ENCODE assay signal across 17 mouse cellular contexts in genomic region chr10:80105926-80106325, GRCm38 (mm10). TPM values are rescaled to one million over a fixed set of nuclear protein-coding genes. Genes with fewer than 3 reads are reported as not detected.
DNase-seq lines count a peak whose midpoint lies in the region; ATAC-seq and TF ChIP-seq lines count a peak whose summit lies in the region.
"Had no signal": no experiment of that assay in that cellular context is flagged by ENCODE, and none has a peak within 500 bp of the region (broad histone marks: within the 10 kb centered on the region; RNA-seq: fewer than 3 reads in every experiment).

No protein-coding gene starts in this region.

- no peaks in the 10 kb centered on the region for H3K36me3 ChIP-seq in heart, embryonic 10.5 days
- peaks cover 1% of the 10 kb centered on the region for H3K36me3 ChIP-seq in megakaryocyte, embryonic 14.5 days (replicated peaks; ENCODE audit: low read length)
- no peaks in the 10 kb centered on the region for H3K36me3 ChIP-seq in embryonic facial prominence, embryonic 15.5 days
- no peaks in the 10 kb centered on the region for H3K36me3 ChIP-seq in small intestine, adult 2 months (ENCODE audit: control insufficient read depth, insufficient read depth, low read length)
- H3K36me3 ChIP-seq: heart, embryonic 12.5 days; hindbrain, embryonic 13.5 days had no signal

- H3K27ac ChIP-seq in heart, embryonic 10.5 days = 0 out of 2 replicates have a peak overlapping the region, but pooled peaks have one; percentile 25
- peak overlapping the region; percentile 74 for H3K27ac ChIP-seq in embryonic facial prominence, embryonic 15.5 days (replicated peaks)
- peak overlapping the region; percentile 92 for H3K27ac ChIP-seq in small intestine, adult 2 months (ENCODE audit: insufficient read depth, low read depth, low read length)
- H3K27ac ChIP-seq: forebrain, embryonic 13.5 days; gastrocnemius, adult 2 months; hindbrain, embryonic 13.5 days had no signal

- no peaks in the 10 kb centered on the region for H3K27me3 ChIP-seq in heart, embryonic 10.5 days (ENCODE audit: insufficient read depth, poor library complexity, severe bottlenecking)
- H3K27me3 ChIP-seq in megakaryocyte, embryonic 14.5 days (replicated peaks) = no peaks in the 10 kb centered on the region
- H3K27me3 ChIP-seq in embryonic facial prominence, embryonic 15.5 days = no peaks in the 10 kb centered on the region
- H3K27me3 ChIP-seq in small intestine, adult 2 months (ENCODE audit: control insufficient read depth, insufficient read depth, low read length) = no peaks in the 10 kb centered on the region
- H3K27me3 ChIP-seq: heart, embryonic 12.5 days; hindbrain, embryonic 13.5 days had no signal

- no peak for ATAC-seq in megakaryocyte, adult 5-6 weeks (ENCODE audit: poor library complexity, severe bottlenecking)
- ATAC-seq in embryonic facial prominence, embryonic 15.5 days (ENCODE audit: insufficient number of reproducible peaks, low FRiP score, low TSS enrichment, low read depth) = no peak
- ATAC-seq: forebrain, embryonic 13.5 days had no signal

- H3K9ac ChIP-seq in embryonic facial prominence, embryonic 15.5 days = no peak overlapping the region
- H3K9ac ChIP-seq: forebrain, embryonic 13.5 days had no signal

- intact Hi-C loops in heart, postnatal 14 days (cut with DNase I) = no loop called here
- intact Hi-C loops in left cerebral cortex, postnatal 36 days (cut with DNase I) = no loop called here

- 0 out of 2 replicates have a peak, but pooled peaks have one; percentile 13 for TF ChIP-seq POLR2A in small intestine, adult 2 months (IDR thresholded peaks at IDR 0.05; ENCODE audit: low read depth, low read length)

- H3K4me2 ChIP-seq in embryonic facial prominence, embryonic 15.5 days (replicated peaks) = peak overlapping the region; percentile 21
- H3K4me2 ChIP-seq: forebrain, embryonic 13.5 days; heart, embryonic 12.5 days; hindbrain, embryonic 13.5 days had no signal

- WGBS in heart, embryonic 10.5 days = 57% methylated on average over 5 of the region's 5 CpGs
- 59% methylated on average over 5 of the region's 5 CpGs for WGBS in embryonic facial prominence, embryonic 15.5 days
- WGBS in small intestine, adult 2 months = 27% methylated on average over 5 of the region's 5 CpGs

- no peak overlapping the region for H3K4me3 ChIP-seq in heart, embryonic 10.5 days
- peak overlapping the region; percentile 65 for H3K4me3 ChIP-seq in megakaryocyte, embryonic 14.5 days (replicated peaks)
- peak overlapping the region; percentile 17 for H3K4me3 ChIP-seq in embryonic facial prominence, embryonic 15.5 days (replicated peaks)
- peak overlapping the region; percentile 15 for H3K4me3 ChIP-seq in small intestine, adult 2 months (ENCODE audit: low read depth, low read length)
- H3K4me3 ChIP-seq: forebrain, embryonic 13.5 days; gastrocnemius, adult 2 months; heart, embryonic 12.5 days; hindbrain, embryonic 13.5 days; myocyte had no signal

- TF ChIP-seq CTCF in small intestine, adult 2 months (IDR thresholded peaks at IDR 0.05; ENCODE audit: extremely low read depth, insufficient read length, insufficient replicate concordance, low read depth, low read length) = no peak

- DNase-seq in heart, embryonic 10.5 days (ENCODE audit: low spot score) = no peak
- DNase-seq in heart, postnatal 14 days = no peak
- no peak for DNase-seq in left cerebral cortex, postnatal 36 days (ENCODE audit: low spot score in 2 of 2)
- no peak for DNase-seq in spleen, postnatal 36 days (ENCODE audit: low spot score in 2 of 2)
- DNase-seq: cerebellum, adult 8-10 months; gastrocnemius, adult 2 months; kidney, adult 9 months; right cerebral cortex, postnatal 25 days had no signal

- no peaks in the 10 kb centered on the region for H3K9me3 ChIP-seq in heart, embryonic 10.5 days
- H3K9me3 ChIP-seq in megakaryocyte, embryonic 14.5 days = no peaks in the 10 kb centered on the region
- no peaks in the 10 kb centered on the region for H3K9me3 ChIP-seq in embryonic facial prominence, embryonic 15.5 days (replicated peaks)
- H3K9me3 ChIP-seq: forebrain, embryonic 13.5 days; G1E; heart, embryonic 12.5 days; hindbrain, embryonic 13.5 days had no signal

- H3K4me1 ChIP-seq in heart, embryonic 10.5 days = peaks cover 26% of the 10 kb centered on the region
- H3K4me1 ChIP-seq in megakaryocyte, embryonic 14.5 days = peaks cover 73% of the 10 kb centered on the region
- peaks cover 17% of the 10 kb centered on the region for H3K4me1 ChIP-seq in embryonic facial prominence, embryonic 15.5 days
- H3K4me1 ChIP-seq in small intestine, adult 2 months (ENCODE audit: control insufficient read depth, insufficient read depth, insufficient read length, low read length) = peaks cover 15% of the 10 kb centered on the region

RNA-seq across cellular contexts. Expression of gene Sbno2, which starts 0.6 kb away (rescaled TPM):
- polyA plus RNA-seq in heart, embryonic 10.5 days (2016; fragmentation: Nextera tagmentation; extraction: Ambion mirVana) = 14.8 and 15.6 TPM in 2 replicates
- 10 to 100 TPM; 13.5 to 14.0 TPM for total RNA-seq in heart, postnatal 14 days (2021)
- 151 and 347 TPM in 2 replicates for polyA plus RNA-seq in megakaryocyte, embryonic 14.5 days (2012; ENCODE audit: insufficient read depth, low replicate concordance)
- 32.4 and 33.0 TPM in 2 replicates for total RNA-seq in megakaryocyte, adult 5-6 weeks (2015)
- total RNA-seq in megakaryocyte, adult 5-6 weeks (2017) = 41.9 and 46.7 TPM in 2 replicates
- 19.4 and 19.8 TPM in 2 replicates for polyA plus RNA-seq in embryonic facial prominence, embryonic 15.5 days (2015; fragmentation: Nextera tagmentation; extraction: Ambion mirVana)
- polyA plus RNA-seq in small intestine, adult 2 months (2012; rRNA removed) = 61.2 and 126 TPM in 2 replicates
- total RNA-seq in left cerebral cortex, postnatal 36 days (2021) = 10 to 100 TPM; 14.5 to 25.5 TPM

RNA-seq across cellular contexts. Expression of gene Stk11, which starts 9.7 kb away (rescaled TPM):
- 12.4 and 17.8 TPM in 2 replicates for polyA plus RNA-seq in heart, embryonic 10.5 days (2016; fragmentation: Nextera tagmentation; extraction: Ambion mirVana)
- total RNA-seq in heart, postnatal 14 days (2021) = 100 to 1,000 TPM; 105 to 118 TPM
- 153 and 200 TPM in 2 replicates for polyA plus RNA-seq in megakaryocyte, embryonic 14.5 days (2012; ENCODE audit: insufficient read depth, low replicate concordance)
- total RNA-seq in megakaryocyte, adult 5-6 weeks (2015) = 58.0 and 60.7 TPM in 2 replicates
- 142 and 146 TPM in 2 replicates for total RNA-seq in megakaryocyte, adult 5-6 weeks (2017)
- 21.3 and 27.3 TPM in 2 replicates for polyA plus RNA-seq in embryonic facial prominence, embryonic 15.5 days (2015; fragmentation: Nextera tagmentation; extraction: Ambion mirVana)
- 77.5 and 124 TPM in 2 replicates for polyA plus RNA-seq in small intestine, adult 2 months (2012; rRNA removed)
- 100 to 1,000 TPM in 1 of 2 experiments, 10 to 100 TPM in 1; 94.4 to 100 TPM for total RNA-seq in left cerebral cortex, postnatal 36 days (2021)

RNA-seq across cellular contexts. Expression of gene Atp5d, which starts 32.5 kb away (rescaled TPM):
- 689 and 872 TPM in 2 replicates for polyA plus RNA-seq in heart, embryonic 10.5 days (2016; fragmentation: Nextera tagmentation; extraction: Ambion mirVana)
- total RNA-seq in heart, postnatal 14 days (2021) = 1,000 to 10,000 TPM; 1,168 to 1,183 TPM
- polyA plus RNA-seq in megakaryocyte, embryonic 14.5 days (2012; ENCODE audit: insufficient read depth, low replicate concordance) = 1,192 and 1,533 TPM in 2 replicates
- total RNA-seq in megakaryocyte, adult 5-6 weeks (2015) = 161 and 162 TPM in 2 replicates
- 31.0 and 34.7 TPM in 2 replicates for total RNA-seq in megakaryocyte, adult 5-6 weeks (2017)
- polyA plus RNA-seq in embryonic facial prominence, embryonic 15.5 days (2015; fragmentation: Nextera tagmentation; extraction: Ambion mirVana) = 516 and 519 TPM in 2 replicates
- polyA plus RNA-seq in small intestine, adult 2 months (2012; rRNA removed) = 2,309 and 4,813 TPM in 2 replicates
- 100 to 1,000 TPM; 334 to 384 TPM for total RNA-seq in left cerebral cortex, postnatal 36 days (2021)

RNA-seq across cellular contexts. Expression of gene Cbarp, which starts 34.7 kb away (rescaled TPM):
- polyA plus RNA-seq in heart, embryonic 10.5 days (2016; fragmentation: Nextera tagmentation; extraction: Ambion mirVana) = 2.0 and 4.0 TPM in 2 replicates
- 1 to 10 TPM; 3.0 to 3.3 TPM for total RNA-seq in heart, postnatal 14 days (2021)
- 4.8 and 11.7 TPM in 2 replicates for polyA plus RNA-seq in megakaryocyte, embryonic 14.5 days (2012; ENCODE audit: insufficient read depth, low replicate concordance)
- 1.6 and 2.2 TPM in 2 replicates for total RNA-seq in megakaryocyte, adult 5-6 weeks (2015)
- total RNA-seq in megakaryocyte, adult 5-6 weeks (2017) = 1.4 TPM in 1 of 2 replicates, not detected in the other
- polyA plus RNA-seq in embryonic facial prominence, embryonic 15.5 days (2015; fragmentation: Nextera tagmentation; extraction: Ambion mirVana) = 9.3 and 10.9 TPM in 2 replicates
- polyA plus RNA-seq in small intestine, adult 2 months (2012; rRNA removed) = 3.7 and 6.6 TPM in 2 replicates
- total RNA-seq in left cerebral cortex, postnatal 36 days (2021) = 100 to 1,000 TPM; 431 to 463 TPM

RNA-seq across cellular contexts. Expression of gene Midn, which starts 42.1 kb away (rescaled TPM):
- polyA plus RNA-seq in heart, embryonic 10.5 days (2016; fragmentation: Nextera tagmentation; extraction: Ambion mirVana) = 16.1 and 24.4 TPM in 2 replicates
- 100 to 1,000 TPM; 158 to 178 TPM for total RNA-seq in heart, postnatal 14 days (2021)
- polyA plus RNA-seq in megakaryocyte, embryonic 14.5 days (2012; ENCODE audit: insufficient read depth, low replicate concordance) = 171 and 203 TPM in 2 replicates
- total RNA-seq in megakaryocyte, adult 5-6 weeks (2015) = 29.5 and 29.6 TPM in 2 replicates
- total RNA-seq in megakaryocyte, adult 5-6 weeks (2017) = 22.4 and 36.1 TPM in 2 replicates
- polyA plus RNA-seq in embryonic facial prominence, embryonic 15.5 days (2015; fragmentation: Nextera tagmentation; extraction: Ambion mirVana) = 18.3 and 20.4 TPM in 2 replicates
- polyA plus RNA-seq in small intestine, adult 2 months (2012; rRNA removed) = 151 and 372 TPM in 2 replicates
- total RNA-seq in left cerebral cortex, postnatal 36 days (2021) = 10 to 100 TPM; 76.2 to 78.8 TPM

Comparison
In these comparisons a context has a peak if more than half of its experiments do, and no peak if none do; other contexts are left out.
1. H3K27ac ChIP-seq: peak in every context shown above with its lines; median percentile 92 in small intestine, adult 2 months; 74 in embryonic facial prominence, embryonic 15.5 days; 25 in heart, embryonic 10.5 days.